Mouse (Mus musculus): ENCODE measurements around the gene Plekhg3. TPM values are rescaled to one million over a fixed set of nuclear protein-coding genes. Genes with fewer than 3 reads are reported as not detected.

Plekhg3 gene
- total RNA-seq (2021): 1 to 10 TPM; 6.1 to 6.2 TPM
- long read RNA-seq, partial matches to known transcripts: 1 of 1 reads
- long read RNA-seq, other reads (novel, unspliced or antisense): 0 of 1 reads

DNA sequence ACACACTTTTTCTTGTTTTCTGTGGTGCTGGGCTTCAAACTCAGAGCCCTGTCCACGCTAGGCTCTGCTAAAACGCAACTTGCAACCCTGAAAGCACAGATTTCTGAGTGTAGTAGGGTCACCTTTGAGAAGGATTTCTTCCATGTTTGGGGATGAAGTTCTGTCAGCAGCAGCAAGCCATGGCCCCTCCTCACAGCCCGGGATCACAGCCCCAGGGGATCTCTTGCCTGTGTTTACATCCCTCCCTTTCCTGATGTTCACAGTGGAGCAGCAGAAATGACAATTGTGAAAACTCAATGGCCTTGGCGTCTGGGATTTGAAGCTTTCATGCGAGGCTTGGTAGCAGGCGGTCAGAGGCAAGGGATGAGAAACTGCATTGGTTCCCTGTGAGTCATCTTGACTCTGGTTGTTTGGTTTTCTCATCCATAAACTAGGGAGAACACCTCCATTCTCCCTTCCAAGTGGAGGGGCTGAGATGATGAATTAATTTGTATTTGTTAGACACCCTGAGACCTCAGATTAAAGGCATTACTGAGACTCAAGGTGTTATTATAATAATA lies at the start of gene Plekhg3:
TSS of gene Plekhg3 (plus strand) at position 312 of the 560 bp plus-strand sequence.
- no peak for DNase-seq (ENCODE audit: low spot score in 2 of 2)

DNA sequence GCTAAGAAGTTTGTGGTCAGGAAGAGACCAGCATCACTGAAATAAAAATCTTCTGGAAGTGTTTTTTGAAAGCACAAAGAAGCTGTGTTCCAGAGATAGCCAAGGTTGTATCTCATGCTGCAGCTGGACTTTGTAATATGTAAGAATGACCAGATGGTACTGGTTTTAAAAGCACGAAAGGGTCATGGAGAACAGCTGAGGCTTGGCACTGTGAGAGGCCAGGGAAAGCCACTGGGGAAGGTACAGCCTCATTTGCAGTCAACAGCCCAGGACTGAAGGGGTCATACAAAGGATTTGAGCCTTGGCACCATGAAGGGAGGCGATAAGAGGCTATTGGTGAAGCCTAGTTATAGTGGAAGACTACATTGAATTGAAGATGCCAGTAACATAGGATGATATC lies 48.2 kb upstream of the Plekhg3 start:
- no peak for DNase-seq (ENCODE audit: low spot score in 2 of 2)

DNA sequence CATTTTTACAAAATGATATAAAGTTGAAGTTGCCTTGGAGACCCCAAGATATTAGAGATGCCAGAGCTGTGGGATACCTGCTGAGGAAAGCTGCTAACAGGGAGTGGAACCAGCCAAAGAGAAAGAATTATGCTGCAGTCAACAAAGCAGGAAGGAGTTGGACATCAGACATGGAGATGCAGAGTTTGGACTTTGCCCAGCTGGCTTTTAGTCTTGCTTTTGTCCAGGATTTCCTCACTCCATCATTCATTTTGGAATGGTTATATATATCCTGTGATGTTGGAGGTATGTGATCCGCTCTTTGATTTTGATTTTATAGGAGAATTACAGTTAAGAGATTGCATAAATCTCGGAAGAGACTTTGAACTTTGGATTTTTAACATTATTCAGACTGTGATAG lies 47.7 kb upstream of the Plekhg3 start:
- no peak for DNase-seq (ENCODE audit: low spot score in 2 of 2)

DNA sequence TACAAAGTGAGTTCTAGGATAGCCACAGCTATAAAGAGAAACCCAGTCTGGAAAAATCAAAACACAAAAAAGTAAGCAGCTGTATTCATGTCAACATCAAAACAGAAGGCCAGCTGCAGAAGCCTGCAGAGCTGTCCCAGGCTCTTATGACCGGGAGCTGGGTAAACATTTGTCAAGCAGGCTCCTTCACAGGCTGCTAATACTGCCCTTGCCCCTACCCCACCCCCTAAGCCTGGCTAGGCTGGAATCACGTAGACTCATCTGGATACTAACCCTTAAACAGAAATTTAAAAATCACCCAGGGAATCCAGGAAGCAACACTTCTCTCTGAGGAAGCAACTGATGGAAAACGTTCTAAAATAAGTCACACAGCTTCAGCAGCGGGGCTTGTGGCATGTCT lies 45.8 kb upstream of the Plekhg3 start:
- no peak for DNase-seq (ENCODE audit: low spot score in 2 of 2)

DNA sequence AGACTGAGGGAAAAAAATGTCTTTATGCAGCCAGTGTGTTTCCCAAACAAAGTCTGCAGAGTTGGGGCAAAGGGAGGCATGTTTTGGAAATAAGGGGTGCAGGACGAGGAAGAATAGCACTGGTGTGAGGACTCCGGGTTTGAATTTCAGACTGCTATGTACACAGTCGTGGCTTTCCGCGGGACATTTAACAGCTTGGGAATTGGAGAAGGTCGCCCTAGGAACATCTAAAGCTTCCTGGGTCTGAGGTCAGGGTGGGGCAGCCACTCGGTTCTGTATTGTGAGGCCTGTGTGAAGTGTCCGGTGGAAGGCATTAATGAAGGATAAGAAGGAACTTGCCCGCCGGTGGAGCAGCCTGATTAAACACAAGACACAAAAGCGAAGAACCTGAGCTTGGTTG lies 45.3 kb upstream of the Plekhg3 start:
- no peak for DNase-seq (ENCODE audit: low spot score in 2 of 2)

DNA sequence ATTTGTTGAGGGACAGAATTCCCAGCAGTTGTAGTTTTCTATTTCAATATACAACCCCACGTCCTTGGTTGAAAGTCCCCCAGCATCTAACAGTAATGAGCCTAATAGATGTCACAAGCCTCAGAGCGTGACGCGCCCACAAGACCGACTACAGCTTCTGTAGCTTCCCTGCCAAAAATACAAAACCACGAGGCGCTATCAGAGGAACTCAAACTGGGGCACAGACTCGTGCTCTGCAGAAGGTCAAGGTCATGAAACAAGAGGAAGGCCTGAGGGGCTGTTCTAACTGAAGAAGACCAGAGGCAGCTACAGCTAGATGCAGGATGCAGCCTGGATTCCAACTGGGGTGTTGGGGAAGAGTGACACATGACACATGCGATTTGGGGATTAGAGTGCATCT lies 43.7 kb upstream of the Plekhg3 start:
- no peak for DNase-seq (ENCODE audit: low spot score in 2 of 2)

DNA sequence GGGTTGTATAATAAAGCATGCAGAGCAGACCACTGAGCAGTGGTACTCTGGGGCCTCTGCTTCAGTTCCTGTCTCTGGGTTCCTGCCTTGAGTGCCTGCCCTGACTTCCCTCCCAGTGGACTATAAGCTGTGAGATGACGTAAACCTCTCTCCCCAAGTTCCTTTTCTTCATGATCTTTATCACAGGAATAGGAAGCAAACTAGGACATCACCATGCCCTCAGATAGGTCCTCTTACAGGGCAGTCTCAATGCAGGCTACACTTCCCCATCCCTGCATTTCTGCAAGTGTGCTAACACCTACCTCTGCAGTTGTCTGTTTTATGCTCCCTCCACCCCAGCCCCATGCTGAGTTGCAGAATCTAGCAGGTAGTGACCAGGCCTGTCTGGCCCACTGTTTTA lies 39.9 kb upstream of the Plekhg3 start:
- no peak for DNase-seq (ENCODE audit: low spot score in 2 of 2)

DNA sequence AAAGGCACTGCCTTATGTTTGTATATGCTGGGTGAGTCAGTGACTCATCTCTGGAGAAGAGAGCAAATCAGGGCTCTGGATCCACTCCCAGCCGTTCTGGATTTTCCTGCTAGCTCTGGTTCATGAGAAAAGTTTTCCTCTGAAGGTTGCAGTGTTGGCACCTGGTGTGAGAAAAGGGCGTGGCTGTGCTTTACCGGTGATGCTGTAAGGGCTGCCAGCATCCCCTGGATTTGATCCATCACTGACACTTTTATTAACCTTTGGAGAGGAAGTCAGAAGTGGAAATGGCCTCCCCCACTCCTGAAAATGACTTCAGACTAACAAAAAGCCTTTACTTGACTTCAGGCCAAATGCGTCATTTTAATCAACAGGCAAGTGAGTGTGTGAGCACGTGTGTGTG lies 37.2 kb upstream of the Plekhg3 start:
- DNase-seq (ENCODE audit: low spot score in 2 of 2): no peak

DNA sequence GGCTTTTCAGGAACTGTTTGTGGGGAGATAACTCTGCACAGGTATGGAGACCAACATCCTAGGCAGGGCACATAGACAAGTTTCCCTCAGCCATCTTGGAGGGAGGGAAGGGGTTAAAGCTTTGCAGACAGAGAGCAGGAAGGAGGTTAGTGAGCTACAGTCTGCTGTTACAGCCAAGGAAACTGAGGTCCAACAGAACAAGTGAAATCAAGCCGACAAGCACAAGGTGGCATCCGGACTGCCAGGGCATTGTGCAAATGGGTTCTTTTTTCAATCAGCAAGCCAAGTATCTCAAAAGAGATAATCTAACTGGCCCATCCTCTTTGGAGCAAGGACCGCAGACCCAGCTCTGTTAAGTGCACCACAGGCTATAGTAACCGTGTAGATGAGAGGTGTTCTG lies 35.3 kb upstream of the Plekhg3 start:
- DNase-seq (ENCODE audit: low spot score in 2 of 2): no peak

DNA sequence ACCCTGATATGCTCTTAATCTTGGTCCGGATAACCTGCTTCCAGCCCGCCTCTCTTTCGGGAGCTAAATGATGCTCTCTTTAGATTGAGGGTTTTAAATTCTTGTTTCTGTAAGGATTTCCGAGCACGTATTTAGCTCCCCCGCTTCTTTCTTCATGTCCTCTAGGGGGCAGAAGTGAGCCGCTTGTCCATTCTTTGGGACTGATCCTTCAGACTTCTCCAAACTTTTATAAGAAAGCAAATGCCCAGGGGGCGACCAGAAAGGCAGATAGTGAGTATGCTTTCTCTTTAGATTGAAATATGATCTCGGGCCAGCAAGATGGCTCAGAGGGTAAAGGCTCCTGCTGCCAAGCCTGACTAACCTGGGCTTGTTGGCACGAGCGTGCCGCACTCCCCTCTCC lies 34.4 kb upstream of the Plekhg3 start:
- DNase-seq (ENCODE audit: low spot score in 2 of 2): peak; percentile 58 to 64

DNA sequence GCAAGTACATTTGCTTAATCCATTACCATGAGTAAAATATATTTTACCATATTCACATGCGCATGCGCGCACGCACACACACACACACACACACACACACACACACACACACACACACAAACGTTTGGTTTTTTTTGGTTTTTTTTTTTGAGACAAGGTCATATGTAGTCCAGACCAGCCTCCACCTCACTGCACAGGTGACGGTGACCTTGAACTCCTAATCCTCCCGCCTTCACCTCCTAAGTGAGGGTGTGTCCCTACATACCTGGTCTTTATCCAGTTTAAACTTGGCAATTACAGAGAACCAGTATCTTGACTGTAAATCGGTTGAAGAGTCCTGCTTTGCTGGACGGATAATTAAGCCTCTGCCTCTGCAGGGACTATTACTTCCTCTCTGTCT lies 31.4 kb upstream of the Plekhg3 start:
- no peak for DNase-seq (ENCODE audit: low spot score in 2 of 2)

DNA sequence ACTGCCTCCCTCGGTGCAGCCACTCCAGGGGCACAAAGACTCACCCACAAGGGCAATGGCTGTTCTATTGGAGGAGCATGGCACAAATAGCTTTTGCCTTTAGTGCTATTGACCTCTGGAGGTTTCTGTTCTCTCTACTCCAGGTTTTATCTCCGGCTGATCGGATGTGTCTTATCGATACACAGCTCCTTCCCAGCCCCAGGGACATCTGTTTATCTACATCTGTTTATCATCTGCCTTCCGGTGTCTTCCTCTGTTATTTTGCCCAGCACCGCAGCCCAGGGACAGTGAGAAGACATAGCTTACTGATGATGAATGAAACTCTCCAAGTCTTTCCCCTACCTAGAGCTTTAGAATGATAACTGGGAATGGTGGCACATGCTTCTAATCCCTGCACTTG lies 30.6 kb upstream of the Plekhg3 start:
- DNase-seq (ENCODE audit: low spot score in 2 of 2): no peak

DNA sequence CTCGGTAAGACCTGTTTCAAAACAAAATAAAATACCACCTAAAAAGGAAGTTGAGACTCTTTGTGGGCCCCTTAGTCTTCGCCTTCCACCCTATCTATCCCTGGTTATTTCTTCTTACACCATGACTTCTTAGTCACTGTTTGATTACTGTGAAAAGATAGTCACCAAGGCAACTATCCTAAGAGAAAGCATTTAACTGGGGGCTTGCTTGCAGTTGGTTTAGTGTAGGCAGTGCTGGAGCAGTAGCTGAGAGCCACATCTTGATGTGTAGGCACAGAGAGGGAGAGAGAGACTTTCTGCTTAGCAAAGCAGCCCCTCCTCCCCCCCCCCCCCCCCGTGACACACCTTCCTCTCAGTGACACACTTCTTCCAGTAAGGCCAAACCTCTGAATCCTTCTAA lies 29.8 kb upstream of the Plekhg3 start:
- DNase-seq (ENCODE audit: low spot score in 2 of 2): no peak

DNA sequence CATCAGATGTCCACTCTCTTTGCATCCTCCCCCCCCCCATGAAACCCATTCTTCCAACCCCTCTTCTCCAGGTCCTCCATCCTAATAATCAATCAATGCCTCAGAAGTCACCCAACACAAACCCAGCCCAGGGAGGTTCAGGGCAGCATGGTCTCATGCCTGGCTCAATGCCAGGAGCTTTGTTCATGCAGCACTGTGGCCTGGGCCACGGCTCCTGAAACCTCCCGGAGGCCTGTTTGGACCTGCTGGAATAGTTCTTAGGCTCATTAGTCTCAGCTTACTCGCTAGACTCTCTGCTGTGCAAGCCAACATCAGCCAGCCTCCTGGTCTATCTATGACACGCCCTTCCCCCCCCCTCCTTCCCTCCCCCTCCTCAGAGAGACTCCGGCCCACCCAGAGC lies 27.7 kb upstream of the Plekhg3 start:
- no peak for DNase-seq (ENCODE audit: low spot score in 2 of 2)

DNA sequence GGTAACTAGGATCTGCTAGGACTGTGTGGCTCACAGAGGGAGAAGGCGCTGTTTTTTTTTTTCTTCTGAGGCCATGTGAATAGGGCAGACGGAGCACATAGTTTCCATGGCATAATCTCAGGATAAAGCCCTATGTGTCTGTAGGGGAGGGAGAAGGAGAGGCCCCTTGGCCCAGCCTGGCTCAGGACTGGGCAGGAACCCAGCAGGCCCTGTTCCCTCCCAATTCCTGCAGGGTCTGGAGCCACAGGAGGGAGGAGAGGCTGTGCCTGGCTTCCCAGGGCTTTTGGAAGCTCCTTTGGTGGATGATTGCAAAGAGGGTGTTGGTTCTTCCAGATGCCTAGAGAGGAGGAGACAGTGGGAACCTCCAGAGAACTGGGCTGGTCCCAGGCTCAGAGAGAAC lies 24.2 kb upstream of the Plekhg3 start:
- peak; percentile 31 to 46 for DNase-seq (ENCODE audit: low spot score in 2 of 2)

DNA sequence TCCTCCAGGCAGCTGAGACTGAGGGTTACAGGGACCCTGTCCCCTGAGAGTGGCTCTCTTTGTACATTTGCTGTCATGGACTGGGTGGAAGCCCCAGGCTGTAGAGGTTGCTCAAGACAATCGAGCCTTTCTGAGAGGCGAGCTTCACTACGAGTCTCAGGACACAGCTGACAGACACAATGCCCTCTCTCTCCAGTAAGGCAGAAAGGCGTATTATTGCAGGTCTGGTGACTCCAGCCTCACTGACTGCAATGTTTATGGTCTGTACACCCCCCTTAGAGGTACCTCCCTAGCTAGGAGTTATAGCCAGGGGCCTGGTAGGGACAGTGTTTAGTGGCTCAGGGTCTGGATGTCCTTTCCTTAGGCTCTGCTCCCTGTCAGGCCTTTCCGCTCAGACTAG lies 22.9 kb upstream of the Plekhg3 start:
- no peak for DNase-seq (ENCODE audit: low spot score in 2 of 2)

DNA sequence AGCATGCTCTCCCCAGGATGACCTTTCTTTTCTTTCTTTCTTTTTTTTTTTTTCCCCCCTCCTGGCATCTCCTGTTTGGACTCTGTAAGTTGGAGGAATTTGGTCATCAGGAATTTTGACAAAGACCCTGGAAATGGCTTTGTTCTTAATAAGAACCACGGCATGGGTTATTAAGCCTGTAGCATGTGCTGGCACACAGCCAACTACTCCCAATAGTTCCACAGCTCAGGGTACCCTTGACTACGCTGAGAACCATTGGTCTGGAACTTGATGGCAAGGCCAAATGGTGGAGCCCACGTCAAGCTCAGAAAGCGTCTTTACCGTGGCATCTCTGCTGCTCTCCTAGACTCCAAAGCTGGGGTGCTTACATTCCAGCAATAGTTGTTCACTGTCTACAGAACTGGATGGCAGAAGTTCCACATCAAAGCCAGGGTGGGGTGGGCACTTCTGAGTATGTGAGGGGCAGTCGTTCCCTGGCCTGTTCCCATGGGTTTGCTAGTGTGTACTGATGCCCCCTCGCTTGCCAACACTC lies 21.7 kb upstream of the Plekhg3 start:
- no peak for DNase-seq (ENCODE audit: low spot score in 2 of 2)

DNA sequence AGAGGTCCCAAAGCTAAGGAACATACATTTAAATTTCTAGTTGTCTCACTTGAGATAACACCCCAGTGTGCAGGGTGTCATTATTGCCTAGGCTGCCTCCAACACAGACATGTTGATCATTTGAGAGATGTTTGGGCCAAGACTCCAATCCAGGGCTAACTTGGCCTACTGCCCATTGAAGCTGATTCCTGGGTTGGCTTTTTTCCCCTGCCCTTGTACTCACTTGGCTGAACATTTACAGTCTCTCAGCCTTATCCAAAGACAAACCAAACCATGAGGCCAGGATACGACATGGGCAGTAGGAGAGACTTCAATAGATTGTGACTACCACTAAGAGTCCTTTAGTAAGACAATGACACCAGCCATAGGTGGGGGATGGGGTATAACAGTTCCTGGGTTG lies 18.0 kb upstream of the Plekhg3 start:
- DNase-seq (ENCODE audit: low spot score in 2 of 2): peak in 1 of 2 experiments; percentile 22

DNA sequence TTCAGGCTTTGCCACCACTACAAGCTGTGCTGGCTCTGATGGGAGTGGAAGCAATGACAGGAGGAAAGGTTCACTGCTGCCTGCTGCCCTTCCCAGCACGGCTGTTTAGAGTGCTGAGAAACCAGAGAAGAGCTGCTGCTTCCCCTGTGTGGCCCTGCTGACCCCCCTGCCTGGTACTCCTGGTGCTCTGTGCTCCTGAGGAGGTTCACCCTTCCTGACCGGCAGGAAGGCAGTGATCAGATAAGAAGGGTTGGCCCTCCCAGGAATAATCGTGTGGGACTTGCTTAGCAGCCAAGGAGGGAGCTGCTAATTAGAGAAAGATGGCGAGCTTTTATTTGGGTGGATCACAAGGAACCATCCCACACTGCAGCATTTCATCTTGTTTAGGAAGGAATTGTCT lies 15.8 kb upstream of the Plekhg3 start:
- no peak for DNase-seq (ENCODE audit: low spot score in 2 of 2)

DNA sequence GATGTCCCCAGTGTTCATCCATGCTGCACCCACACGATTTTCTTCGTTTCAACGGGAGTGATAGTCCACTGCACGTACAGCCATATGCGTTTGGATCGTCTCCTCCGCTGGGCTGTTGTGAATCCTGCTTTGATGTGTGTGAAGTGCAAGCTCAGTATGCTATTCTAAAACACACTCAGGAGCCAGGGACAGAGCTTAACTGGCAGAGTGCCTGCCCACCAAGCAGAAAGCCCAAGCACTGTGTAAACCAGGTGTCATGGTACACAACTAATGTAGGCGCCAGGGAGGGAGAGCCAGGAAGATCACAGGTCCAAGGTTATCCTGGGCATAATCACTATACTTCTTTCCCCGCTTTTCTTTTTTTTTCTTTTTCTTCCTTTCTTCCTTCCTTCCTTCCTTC lies 12.7 kb upstream of the Plekhg3 start:
- DNase-seq (ENCODE audit: low spot score in 2 of 2): no peak

DNA sequence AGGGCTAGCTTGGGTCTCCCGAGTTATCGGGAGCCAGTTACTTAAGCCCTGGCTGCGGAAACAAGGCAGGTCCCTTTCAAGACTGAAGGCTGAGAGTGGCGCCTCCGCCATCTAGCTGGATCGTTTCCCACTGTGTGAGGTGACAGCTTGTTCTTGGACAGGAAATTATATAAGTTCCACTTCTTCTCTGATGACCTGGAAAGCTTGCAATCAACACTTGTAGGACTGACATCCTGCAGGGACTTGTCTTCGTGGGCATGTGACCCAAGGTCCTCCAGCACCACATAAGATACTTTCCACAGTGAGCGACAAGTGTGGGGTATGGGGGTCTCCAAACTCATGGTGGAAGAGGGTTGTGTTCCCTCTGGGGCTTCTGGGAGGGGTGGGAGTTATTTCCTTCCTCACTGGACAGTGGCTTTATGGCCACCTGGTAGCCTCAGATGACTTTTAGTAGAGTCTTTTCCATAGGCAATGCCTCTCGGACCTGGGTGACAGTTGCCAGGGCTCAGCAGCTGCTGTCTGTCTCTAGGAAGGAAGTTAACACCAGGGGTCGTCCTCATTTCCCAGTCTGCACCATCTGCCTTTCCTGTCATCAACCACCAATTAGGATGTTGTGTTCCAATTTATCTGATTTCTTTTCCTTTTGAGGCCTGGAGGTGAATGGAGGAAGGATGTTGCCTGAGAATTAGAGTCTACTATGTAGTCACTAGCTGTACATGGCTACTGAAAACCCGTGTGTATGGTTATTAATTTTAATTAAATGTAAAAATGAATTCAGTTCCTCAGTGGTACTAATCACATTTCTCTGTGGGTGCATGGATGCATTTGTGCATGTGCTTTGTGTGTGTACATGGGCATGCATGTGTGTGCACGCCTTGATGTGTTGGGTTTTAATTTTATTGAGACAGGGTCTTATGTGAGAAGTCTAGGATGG lies 11.5 kb upstream of the Plekhg3 start:
- no peak for DNase-seq (ENCODE audit: low spot score in 2 of 2)

DNA sequence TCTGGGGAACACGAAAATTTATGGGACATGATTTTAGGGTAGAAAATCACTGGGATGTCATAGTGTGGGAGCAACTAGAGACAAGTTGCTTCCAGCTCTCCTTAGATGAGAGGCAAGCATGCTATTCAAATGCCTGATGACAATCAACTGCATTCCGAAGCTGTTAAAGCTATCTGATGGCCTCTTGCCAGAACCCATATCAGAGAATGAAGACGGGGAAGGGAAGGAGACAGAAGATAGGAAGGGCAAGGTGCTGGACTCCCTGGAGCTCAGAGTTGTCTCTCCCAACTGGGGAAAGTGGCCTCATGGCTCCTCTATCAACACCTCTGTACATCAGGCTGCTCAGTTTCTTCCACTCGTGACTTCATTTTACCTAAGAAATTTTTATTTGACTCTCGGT lies 7.0 kb upstream of the Plekhg3 start:
- no peak for DNase-seq (ENCODE audit: low spot score in 2 of 2)

DNA sequence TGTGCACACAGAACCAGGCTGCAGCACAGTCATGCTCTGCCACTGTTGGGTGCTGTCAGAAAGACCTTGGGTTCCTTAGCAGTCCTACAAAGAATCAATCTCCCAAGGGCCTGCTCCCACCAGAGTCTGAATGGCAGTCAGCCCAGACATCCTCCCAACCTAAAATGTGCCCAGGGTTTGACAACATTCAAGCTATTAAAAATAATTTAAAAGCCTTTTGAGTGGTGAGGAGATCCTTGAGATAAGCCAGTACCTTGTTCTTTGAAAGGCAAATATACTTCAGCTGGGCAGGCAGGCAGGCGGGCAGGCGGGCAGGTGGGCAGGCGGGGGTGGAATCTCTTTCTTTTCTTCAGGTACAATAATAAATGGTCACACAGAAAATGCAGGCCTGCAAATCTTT lies 5.8 kb upstream of the Plekhg3 start:
- DNase-seq (ENCODE audit: low spot score in 2 of 2): no peak
